Mouse (Mus musculus) MEL (cell line): ENCODE data around the gene Arhgap6. TPM values are rescaled to one million over a fixed set of nuclear protein-coding genes. Genes with fewer than 3 reads are reported as not detected.

Source experiments
- DNase-seq: peaks from one replicate; pipeline ENCODE4 v3.0.0; 2011; ENCODE audit warnings: low read depth, low spot score
- H3K27ac ChIP-seq: 2 replicates; pipeline ENCODE4 v1.5.1; 2012; ENCODE audit warnings: low read depth, mild to moderate bottlenecking, control low read depth, low read length, moderate library complexity; ENCODE audit not compliant: control insufficient read depth
- H3K27me3 ChIP-seq, 2 experiments: fragments of 150-350 bp in 1 of 2; sonication (generic) in 1 of 2; 2 replicates each; pipeline ENCODE4 v1.6.1; 2012; ENCODE audit warnings: low read length in 2 of 2, mild to moderate bottlenecking in 2 of 2, improper control_type of control experiment in 1 of 2, moderate library complexity in 1 of 2; ENCODE audit not compliant: insufficient read depth in 2 of 2, control insufficient read depth in 1 of 2
- H3K36me3 ChIP-seq, 2 experiments: 2 replicates each; pipeline ENCODE4 v1.6.1; 2012 to 2014; ENCODE audit warnings: low read length in 2 of 2, improper control_type of control experiment in 1 of 2, inconsistent platforms in 1 of 2, mild to moderate bottlenecking in 1 of 2; ENCODE audit not compliant: insufficient read depth in 2 of 2, control insufficient read depth in 1 of 2
- H3K4me1 ChIP-seq, 2 experiments: fragments of 150-350 bp in 1 of 2; sonication (generic) in 1 of 2; 2 replicates each; pipeline ENCODE4 v1.6.1; 2012; ENCODE audit warnings: low read length in 2 of 2, improper control_type of control experiment in 1 of 2, mild to moderate bottlenecking in 1 of 2; ENCODE audit not compliant: insufficient read depth in 2 of 2, control insufficient read depth in 1 of 2
- H3K4me3 ChIP-seq, 2 experiments: fragments of 150-350 bp in 1 of 2; sonication (generic) in 1 of 2; 2 replicates each; pipeline ENCODE4 v1.5.1; 2012; ENCODE audit warnings: low read depth in 2 of 2, low read length in 2 of 2, mild to moderate bottlenecking in 2 of 2, moderate library complexity in 2 of 2, control low read depth in 1 of 2, improper control_type of control experiment in 1 of 2; ENCODE audit not compliant: control insufficient read depth in 1 of 2, insufficient read depth in 1 of 2
- H3K79me2 ChIP-seq: 2 replicates; pipeline ENCODE4 v1.6.1; 2012; ENCODE audit warnings: mild to moderate bottlenecking, low read length, moderate library complexity; ENCODE audit not compliant: control insufficient read depth, poor library complexity, insufficient read depth
- H3K9ac ChIP-seq: 2 replicates; pipeline ENCODE4 v1.6.1; 2012; ENCODE audit warnings: low read depth, mild to moderate bottlenecking, control low read depth, low read length, moderate library complexity; ENCODE audit not compliant: control insufficient read depth, poor library complexity, severe bottlenecking
- H3K9me3 ChIP-seq: fragments of 150-350 bp; sonication (generic); replicated peaks from 2 replicates; pipeline ENCODE4 v1.6.1; 2012; ENCODE audit warnings: mild to moderate bottlenecking, low read length, improper control_type of control experiment, moderate library complexity; ENCODE audit not compliant: insufficient read depth
- CHD1 ChIP-seq: IDR thresholded peaks from 2 replicates; pipeline ENCODE4 v1.6.1; 2012; ENCODE audit warnings: low read depth, mild to moderate bottlenecking, inconsistent platforms, low read length, improper control_type of control experiment
- CHD2 ChIP-seq: IDR thresholded peaks from 2 replicates; pipeline ENCODE4 v1.6.1; 2011; ENCODE audit warnings: low read length, improper control_type of control experiment
- CTCF ChIP-seq, 3 experiments: IDR thresholded peaks in 2 of 3; conservative IDR thresholded peaks in 1 of 3; 2 replicates each; pipeline ENCODE4 v1.5.1; 2011 to 2012; ENCODE audit warnings: low read length in 3 of 3, low read depth in 2 of 3, mild to moderate bottlenecking in 2 of 3, improper control_type of control experiment in 1 of 3, inconsistent platforms in 1 of 3, mixed read lengths in 1 of 3, moderate library complexity in 1 of 3; ENCODE audit not compliant: control insufficient read depth in 1 of 3, insufficient read depth in 1 of 3, poor library complexity in 1 of 3, severe bottlenecking in 1 of 3
- EP300 ChIP-seq, 2 experiments: IDR thresholded peaks; 2 replicates each; pipeline ENCODE4 v1.6.1; 2011; ENCODE audit warnings: improper control_type of control experiment in 2 of 2, low read length in 2 of 2, low read depth in 1 of 2, mild to moderate bottlenecking in 1 of 2
- ETS1 ChIP-seq: IDR thresholded peaks from 2 replicates; pipeline ENCODE4 v1.6.1; 2012; ENCODE audit warnings: low read depth, mild to moderate bottlenecking, inconsistent platforms, low read length, improper control_type of control experiment, moderate library complexity
- GATA1 ChIP-seq: IDR thresholded peaks from 2 replicates; pipeline ENCODE4 v1.6.1; 2011; ENCODE audit warnings: low read depth, low read length, improper control_type of control experiment
- HCFC1 ChIP-seq: IDR thresholded peaks from 2 replicates; pipeline ENCODE4 v1.6.1; 2012; ENCODE audit warnings: low read depth, mild to moderate bottlenecking, inconsistent platforms, low read length, improper control_type of control experiment, moderate library complexity
- MAFK ChIP-seq: IDR thresholded peaks from 2 replicates; pipeline ENCODE4 v1.6.1; 2011; ENCODE audit warnings: low read depth, mild to moderate bottlenecking, low read length, improper control_type of control experiment, borderline replicate concordance
- MAZ ChIP-seq: IDR thresholded peaks from 2 replicates; pipeline ENCODE4 v1.6.1; 2012; ENCODE audit warnings: low read depth, mild to moderate bottlenecking, inconsistent platforms, low read length, improper control_type of control experiment
- MEF2A ChIP-seq: IDR thresholded peaks from 2 replicates; pipeline ENCODE4 v1.6.1; 2014; ENCODE audit warnings: low read depth, mild to moderate bottlenecking, inconsistent platforms, low read length, improper control_type of control experiment; ENCODE audit not compliant: poor library complexity, insufficient replicate concordance, severe bottlenecking; ENCODE audit errors: extremely low read depth
- MXI1 ChIP-seq: IDR thresholded peaks from 2 replicates; pipeline ENCODE4 v1.6.1; 2011; ENCODE audit warnings: mild to moderate bottlenecking, low read depth, low read length, improper control_type of control experiment
- MYB ChIP-seq: IDR thresholded peaks from 2 replicates; pipeline ENCODE4 v1.6.1; 2011; ENCODE audit warnings: mild to moderate bottlenecking, low read depth, low read length, improper control_type of control experiment
- MYC ChIP-seq: IDR thresholded peaks from 2 replicates; pipeline ENCODE4 v1.6.1; 2011; ENCODE audit warnings: low read depth, mild to moderate bottlenecking, low read length, improper control_type of control experiment, moderate library complexity
- USF2 ChIP-seq, 2 experiments: IDR thresholded peaks; 2 replicates each; pipeline ENCODE4 v1.6.1; 2011 to 2012; ENCODE audit warnings: improper control_type of control experiment in 2 of 2, low read length in 2 of 2, borderline replicate concordance in 1 of 2, inconsistent platforms in 1 of 2, low read depth in 1 of 2, mild to moderate bottlenecking in 1 of 2; ENCODE audit not compliant: insufficient read depth in 1 of 2
- ZNF384 ChIP-seq: IDR thresholded peaks from 2 replicates; pipeline ENCODE4 v1.6.1; 2012; ENCODE audit warnings: low read depth, mild to moderate bottlenecking, inconsistent platforms, low read length, improper control_type of control experiment
- polyA plus RNA-seq, 2 experiments: library from polyadenylated mRNA; stranded (reverse) in 1 of 2; unstranded in 1 of 2; fragments of >175 nt in 1 of 2; fragments of >200 nt in 1 of 2; gene quantifications; 2 replicates each; pipeline versions ENCODE4 v1.2.1 to v1.2.4; 2012; ENCODE audit warnings: low replicate concordance in 2 of 2, low read depth in 1 of 2; ENCODE audit not compliant: insufficient read length in 2 of 2, insufficient read depth in 1 of 2, missing spikeins in 1 of 2
- total RNA-seq: library from RNA; depleted of rRNA; stranded (reverse); fragments of 300-350 nt; gene quantifications from 2 replicates; pipeline ENCODE4 v1.2.3, GENCODE M21; 2012; rRNA removed

Arhgap6 gene
- total and polyA plus RNA-seq, 3 experiments: 4.4 to 21.7 TPM; not detected in 1

DNA sequence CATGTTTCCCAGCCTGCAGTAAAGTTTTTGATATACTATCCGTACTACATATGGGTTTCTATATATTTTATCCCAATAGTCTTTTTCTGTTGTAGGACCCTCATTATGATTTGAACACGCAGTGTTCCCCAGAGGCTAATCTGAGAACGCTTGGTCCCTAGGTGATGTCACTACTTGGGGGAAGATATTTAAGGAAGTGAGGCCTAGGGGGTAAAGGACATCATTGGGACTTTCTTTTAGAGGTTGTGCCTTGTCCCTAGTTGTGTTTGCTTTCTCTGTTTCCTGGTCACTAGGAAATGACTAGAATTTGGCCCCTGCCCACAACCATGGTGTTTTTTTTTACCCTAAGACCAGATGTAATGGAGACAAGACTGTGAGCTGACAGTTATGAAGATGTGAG is 543.3 kb downstream of the Arhgap6 start:
- Histone ChIP-seq H3K4me1 (peaks cover 0 to 3% of the 10 kb centered on the region in 2 experiments; a peak in 2 of 4 replicates), H3K27ac (no peak overlapping the region), H3K9ac (no peak overlapping the region), H3K9me3 (no peaks in the 10 kb centered on the region), H3K36me3 (peaks cover 0 to 8% of the 10 kb centered on the region in 2 experiments; a peak in 2 of 4 replicates), H3K79me2 (no peaks in the 10 kb centered on the region), H3K27me3 (no peaks in the 10 kb centered on the region), H3K4me3 (no peak overlapping the region)
- DNase-seq: no peak
- TF ChIP-seq CHD1: no peak
- TF ChIP-seq GATA1: no peak
- TF ChIP-seq MEF2A: no peak
- no peak for TF ChIP-seq MYB
- TF ChIP-seq MXI1: no peak
- TF ChIP-seq MYC: no peak
- TF ChIP-seq HCFC1: no peak
- TF ChIP-seq ZNF384: no peak
- TF ChIP-seq EP300 (IDR thresholded peaks at IDR 0.05; ENCODE audit: low read depth in 1 of 2, low read length in 2 of 2): no peak
- no peak for TF ChIP-seq ETS1
- no peak for TF ChIP-seq CTCF (IDR thresholded peaks at IDR 0.05 in 2 of 3, conservative IDR thresholded peaks at IDR 0.05 in 1 of 3; ENCODE audit: control insufficient read depth in 1 of 3, insufficient read depth in 1 of 3, low read depth in 2 of 3, low read length in 3 of 3, poor library complexity in 1 of 3, severe bottlenecking in 1 of 3)
- TF ChIP-seq USF2 (IDR thresholded peaks at IDR 0.05; ENCODE audit: borderline replicate concordance in 1 of 2, insufficient read depth in 1 of 2, low read depth in 1 of 2, low read length in 2 of 2): no peak
- no peak for TF ChIP-seq MAFK
- TF ChIP-seq CHD2: no peak
- no peak for TF ChIP-seq MAZ

Other genes with a start within 250 kb of the Arhgap6 start
- gene Frmpd4, start 217.9 kb upstream of the Arhgap6 start, total RNA-seq: 0.75 and 0.77 TPM in 2 replicates
- gene Frmpd4, start 217.9 kb upstream of the Arhgap6 start, polyA plus RNA-seq: under 1 TPM in 1 of 2 experiments, not detected in 1; 0.11 TPM
- 76.7 and 77.4 TPM in 2 replicates for gene Msl3, start 121.2 kb upstream of the Arhgap6 start, total RNA-seq
- gene Msl3, start 121.2 kb upstream of the Arhgap6 start, polyA plus RNA-seq: 100 to 1,000 TPM in 1 of 2 experiments, 10 to 100 TPM in 1; 79.9 to 229 TPM